Mouse (Mus musculus) hindbrain, postnatal 0 days (tissue): ENCODE data around the gene Slc36a3. TPM values are rescaled to one million over a fixed set of nuclear protein-coding genes. Genes with fewer than 3 reads are reported as not detected.
A peak's percentile ranks its signal among the peaks of the same experiment; 100 is the strongest.
"Not testable (repeated sequence)": the region's sequence is repeated elsewhere in the genome, so short reads cannot be mapped to it uniquely, and the experiment has no call there.

Experiments
- ATAC-seq: fragments of 200-750 bp; cut with Nextera tagmentation; 2 replicates; pipeline ENCODE4 v1.8.0; 2017; ENCODE audit warnings: mild to moderate bottlenecking, moderate TSS enrichment, moderate library complexity
- DNase-seq: peaks from one replicate; pipeline ENCODE4 v3.0.0-alpha.2; 2015; ENCODE audit warnings: low spot score
- H3K27ac ChIP-seq: fragments of 300-500 bp; sonication (generic); 2 replicates; pipeline ENCODE4 v1.5.1; 2014; ENCODE audit warnings: mild to moderate bottlenecking
- H3K27me3 ChIP-seq: fragments of 300-500 bp; sonication (generic); 2 replicates; pipeline ENCODE4 v1.6.1; 2014; ENCODE audit warnings: low read length, mixed read lengths; ENCODE audit not compliant: insufficient read depth
- H3K36me3 ChIP-seq: fragments of 300-500 bp; sonication (generic); 2 replicates; pipeline ENCODE4 v1.6.1; 2014; ENCODE audit warnings: low read length, mixed read lengths; ENCODE audit not compliant: insufficient read depth
- H3K4me1 ChIP-seq: fragments of 300-500 bp; sonication (generic); 2 replicates; pipeline ENCODE4 v1.6.1; 2014; ENCODE audit warnings: antibody characterized with exemption, low read length, mixed read lengths; ENCODE audit not compliant: insufficient read depth
- H3K4me2 ChIP-seq: fragments of 300-500 bp; sonication (generic); 2 replicates; pipeline ENCODE4 v1.6.1; 2014; ENCODE audit warnings: low read depth, mild to moderate bottlenecking, low read length, moderate library complexity, mixed read lengths
- H3K4me3 ChIP-seq: fragments of 300-500 bp; sonication (generic); 2 replicates; pipeline ENCODE4 v1.5.1; 2014; ENCODE audit warnings: low read length
- H3K9ac ChIP-seq: fragments of 300-500 bp; sonication (generic); replicated peaks from 2 replicates; pipeline ENCODE4 v1.6.1; 2014; ENCODE audit warnings: mild to moderate bottlenecking, low read length, moderate library complexity, mixed read lengths
- H3K9me3 ChIP-seq: fragments of 300-500 bp; sonication (generic); 2 replicates; pipeline ENCODE4 v1.6.1; 2016; ENCODE audit warnings: low read length, mixed read lengths
- CTCF ChIP-seq: IDR thresholded peaks from 2 replicates; pipeline ENCODE4 v1.5.1; 2016; ENCODE audit warnings: antibody characterized with exemption, control low read depth, low read depth
- WGBS: fragments of 180-500 bp; shearing (Covaris S2); extraction: QIAGEN DNeasy Blood & Tissue Kit; methylation state at CpG from one replicate; pipeline ENCODE4 v1.1.7; 2014; 5-methylcytosine and 5-hydroxymethylcytosine counted together
- polyA plus RNA-seq: library from polyadenylated mRNA; unstranded; fragments of >200 nt; fragmentation: Nextera tagmentation; extraction: Ambion mirVana; gene quantifications from 2 replicates; pipeline ENCODE4 v1.2.1, GENCODE M21; 2015
- total RNA-seq: library from RNA; depleted of rRNA; stranded (reverse); fragments of >200 nt; gene quantifications from 2 replicates; pipeline ENCODE4 v1.2.3, GENCODE M21; 2014

The Slc36a3 gene
- total and polyA plus RNA-seq, 2 experiments from 2014 or later: not detected

DNA sequence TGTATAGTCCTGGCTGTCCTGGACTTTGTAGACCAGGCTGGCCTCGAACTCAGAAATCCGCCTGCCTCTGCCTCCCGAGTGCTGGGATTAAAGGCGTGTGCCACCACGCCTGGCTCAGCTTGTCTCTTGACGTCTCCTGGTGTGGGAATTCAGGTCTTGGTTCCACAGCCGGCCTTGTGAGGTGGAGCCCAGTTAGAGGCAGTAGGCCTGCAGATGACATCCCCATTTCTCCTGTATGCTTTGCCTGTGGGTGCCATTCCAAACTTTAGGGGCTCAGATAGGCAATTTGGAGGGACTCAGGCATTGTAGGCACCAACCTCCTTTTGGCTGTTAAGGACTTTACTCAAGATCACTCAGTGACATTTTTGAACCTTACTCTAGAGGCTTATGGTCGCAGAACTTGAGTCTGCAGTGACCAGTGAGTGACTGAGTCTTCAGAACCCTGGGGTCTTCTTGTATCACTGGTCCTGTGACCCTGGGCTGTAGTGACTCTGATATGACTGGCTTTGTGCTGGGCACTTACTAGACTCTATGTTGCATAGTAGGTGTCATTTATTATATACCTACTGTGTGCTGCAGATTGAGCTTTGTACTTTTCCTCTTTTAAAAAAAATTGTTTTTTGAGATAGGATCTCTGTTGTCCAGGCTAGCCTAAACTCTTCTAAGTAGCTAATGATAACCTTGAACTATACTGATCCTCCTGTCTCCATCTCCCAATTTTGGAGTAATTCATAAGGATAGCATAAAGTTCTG lies 52.3 kb downstream of the Slc36a3 start:
- Histone ChIP-seq H3K36me3 (no peaks in the 10 kb centered on the region), H3K4me3 (peak overlapping the region; percentile 59; the same call in 1 of the 2 replicates), H3K4me2 (peak overlapping the region; percentile 74)

DNA sequence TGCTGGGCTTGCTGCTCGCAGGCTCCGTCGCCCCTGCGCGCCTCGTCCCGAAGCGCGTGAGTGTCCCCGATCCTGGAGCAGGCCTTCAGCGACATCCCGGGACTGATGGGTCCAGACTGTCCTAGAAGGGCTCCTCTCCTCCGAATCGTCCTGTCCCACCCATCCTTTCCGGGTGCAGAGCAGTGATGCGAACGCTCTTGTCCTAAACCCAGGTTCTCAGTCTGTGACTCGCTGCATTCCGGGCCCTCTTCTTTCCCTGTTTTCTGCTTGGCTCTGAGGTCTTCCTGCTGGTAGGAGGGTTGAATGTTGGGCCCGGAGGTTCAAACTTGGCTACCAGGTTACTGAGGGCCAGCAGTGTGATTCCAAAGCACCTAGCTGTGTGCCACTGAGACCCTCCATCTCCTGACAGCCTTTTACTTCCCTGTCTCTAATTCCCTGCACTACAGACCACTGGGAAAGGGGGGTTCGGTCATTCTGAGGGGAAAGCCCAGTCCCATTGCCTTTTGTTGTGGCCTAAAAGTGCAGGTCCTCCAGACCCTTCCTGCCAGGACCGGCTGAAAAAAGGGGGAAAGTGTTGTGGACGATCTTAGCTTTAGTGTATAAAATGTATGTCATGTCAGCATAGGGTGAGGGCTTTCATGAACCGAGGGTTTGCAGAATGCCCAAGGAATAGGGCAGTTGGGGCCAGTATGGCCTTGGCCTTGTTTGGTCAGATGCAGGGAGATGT lies 53.2 kb downstream of the Slc36a3 start:
- 9% methylated on average over 24 of the region's 24 CpGs for WGBS

More for the DNA sequence above, 52.3 kb downstream of the Slc36a3 start:
- Histone ChIP-seq H3K27ac (no peak overlapping the region; the same call in 1 of the 2 replicates), H3K4me1 (peaks cover 4% of the 10 kb centered on the region; the same call in 1 of the 2 replicates), H3K27me3 (no peaks in the 10 kb centered on the region), H3K9ac (no peak overlapping the region), H3K9me3 (no peaks in the 10 kb centered on the region)
- ATAC-seq (no peak), DNase-seq (no peak)
- no peak for TF ChIP-seq CTCF
- WGBS: 90% methylated on average over 8 of the region's 8 CpGs

DNA sequence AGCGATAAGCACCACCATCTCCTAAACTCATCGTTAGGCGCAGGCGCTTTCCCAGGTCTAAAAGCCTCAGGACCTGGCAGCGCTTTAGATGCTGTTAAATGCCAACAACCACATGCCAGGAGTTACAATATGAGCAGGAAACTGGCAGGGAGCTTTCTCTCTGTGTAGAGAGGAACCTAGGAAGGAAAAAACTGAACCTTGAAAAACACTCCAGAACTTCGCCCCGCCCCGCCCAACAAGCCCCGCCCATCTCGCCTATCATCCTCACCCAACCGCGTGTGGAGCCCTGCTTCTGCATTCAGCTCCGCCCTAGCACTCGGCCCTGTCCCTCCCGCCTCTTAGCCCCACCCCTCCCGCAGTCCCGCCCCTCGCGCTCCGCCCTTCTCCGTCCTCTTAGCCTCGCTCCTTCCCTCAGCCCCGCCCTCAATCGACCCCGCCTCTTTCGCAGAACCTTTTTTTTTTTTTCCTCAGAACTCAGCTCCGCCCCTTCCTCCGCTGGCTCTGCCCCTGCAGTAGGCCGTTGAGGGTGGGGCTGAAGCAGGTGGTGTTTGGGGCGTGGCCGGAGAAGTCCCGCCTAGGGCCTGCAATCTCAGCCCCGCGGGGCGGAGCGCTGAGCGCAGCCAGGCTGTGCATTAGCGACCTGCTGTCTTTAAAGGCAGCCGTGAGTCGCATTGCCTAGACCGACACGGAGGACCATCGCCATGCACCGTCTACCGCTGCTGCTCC lies 53.9 kb downstream of the Slc36a3 start, which contains the start of gene Gm2a:
TSS of gene Gm2a (plus strand) at position 653 of the 726 bp plus-strand sequence.
- Histone ChIP-seq H3K4me1 (peaks cover 4% of the 10 kb centered on the region; the same call in 1 of the 2 replicates), H3K36me3 (no peaks in the 10 kb centered on the region), H3K27me3 (no peaks in the 10 kb centered on the region), H3K9ac (peak within 1 kb of the TSS; percentile 69), H3K4me2 (peak within 1 kb of the TSS; percentile 74), H3K4me3 (peak within 1 kb of the TSS; percentile 59), H3K27ac (peak within 1 kb of the TSS; percentile 87), H3K9me3 (no peaks in the 10 kb centered on the region)
- WGBS: 2% methylated on average over 44 of the region's 45 CpGs
- DNase-seq (peak; percentile 96), ATAC-seq (peak; percentile 98)
- TF ChIP-seq CTCF: no peak; the same call in 1 of the 2 replicates

More for the DNA sequence above, 53.2 kb downstream of the Slc36a3 start:
- Histone ChIP-seq H3K9me3 (no peaks in the 10 kb centered on the region), H3K27me3 (no peaks in the 10 kb centered on the region), H3K4me3 (peak overlapping the region; percentile 59), H3K36me3 (no peaks in the 10 kb centered on the region), H3K4me2 (peak overlapping the region; percentile 74), H3K27ac (peak overlapping the region; percentile 87), H3K4me1 (peaks cover 4% of the 10 kb centered on the region; the same call in 1 of the 2 replicates), H3K9ac (peak overlapping the region; percentile 69)
- TF ChIP-seq CTCF: 0 out of 2 replicates have a peak, but pooled peaks have one; percentile 23
- DNase-seq (no peak), ATAC-seq (no peak; the same call in 1 of the 2 replicates)

DNA sequence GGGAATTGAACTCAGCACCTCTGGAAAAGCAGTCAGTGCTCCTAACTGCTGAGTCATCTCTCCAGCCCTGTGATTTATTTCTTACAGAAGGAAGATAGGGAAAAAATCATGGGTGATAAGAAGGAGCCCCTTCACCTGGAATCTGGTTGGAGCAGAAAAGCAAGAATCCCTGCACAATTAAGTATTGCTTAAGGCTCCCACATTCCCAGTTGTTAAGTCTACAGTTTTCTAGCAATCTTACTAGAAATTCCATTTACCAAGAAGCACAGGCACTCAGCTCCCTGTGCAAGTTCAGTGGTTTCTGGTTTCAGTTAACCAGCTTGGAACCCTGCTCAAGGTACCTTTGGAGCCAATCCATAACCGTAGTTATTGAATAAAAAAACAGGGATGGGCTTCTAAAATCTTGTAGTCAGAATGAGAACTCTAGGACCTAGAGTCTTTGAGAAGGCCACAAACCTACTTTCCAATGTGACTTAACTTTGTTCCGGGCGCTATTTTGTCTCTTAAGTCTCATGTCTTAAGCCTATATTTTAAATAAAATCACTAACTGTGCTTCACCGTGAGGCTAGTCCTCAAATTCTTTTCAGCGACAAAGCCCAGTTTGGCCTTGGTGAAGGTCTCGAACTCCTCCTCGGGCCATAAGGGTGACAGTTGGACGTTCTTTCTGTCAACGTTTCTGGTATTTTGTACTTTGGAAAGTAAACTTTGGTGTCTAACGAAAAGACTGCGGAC lies 54.6 kb downstream of the Slc36a3 start:
- Histone ChIP-seq H3K4me1 (peaks cover 4% of the 10 kb centered on the region; the same call in 1 of the 2 replicates), H3K27me3 (no peaks in the 10 kb centered on the region), H3K36me3 (no peaks in the 10 kb centered on the region), H3K9me3 (no peaks in the 10 kb centered on the region), H3K4me2 (peak overlapping the region; percentile 74), H3K4me3 (peak overlapping the region; percentile 59), H3K27ac (peak overlapping the region; percentile 17; the same call in 1 of the 2 replicates), H3K9ac (no peak overlapping the region; the same call in 1 of the 2 replicates)
- TF ChIP-seq CTCF: no peak
- ATAC-seq (no peak), DNase-seq (no peak)
- WGBS: 35% methylated on average over 11 of the region's 11 CpGs

DNA sequence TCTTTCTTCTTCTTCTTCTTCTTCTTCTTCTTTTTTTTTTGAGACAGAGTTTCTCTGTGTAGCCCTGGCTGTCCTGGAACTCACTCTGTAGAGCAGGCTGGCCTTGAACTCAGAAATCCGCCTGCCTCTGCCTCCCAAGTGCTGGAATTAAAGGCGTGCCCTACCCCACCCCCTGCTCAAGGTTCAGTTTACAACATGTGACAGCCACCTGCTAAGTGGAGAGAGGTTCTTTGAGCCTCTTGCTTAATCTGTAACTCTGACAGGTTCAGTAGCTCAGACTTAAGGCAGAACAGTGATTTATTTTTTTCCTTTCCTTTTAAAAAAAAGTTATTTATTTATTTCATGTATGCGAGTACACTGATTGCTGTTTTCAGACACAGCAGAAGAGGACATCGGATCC lies 55.2 kb downstream of the Slc36a3 start:
- not testable (repeated sequence) for DNase-seq, H3K4me1 ChIP-seq, H3K9me3 ChIP-seq, H3K27ac ChIP-seq, ATAC-seq, H3K27me3 ChIP-seq, H3K4me2 ChIP-seq, H3K36me3 ChIP-seq, H3K9ac ChIP-seq, H3K4me3 ChIP-seq
- WGBS: 86% methylated on average over 4 of the region's 4 CpGs

DNA sequence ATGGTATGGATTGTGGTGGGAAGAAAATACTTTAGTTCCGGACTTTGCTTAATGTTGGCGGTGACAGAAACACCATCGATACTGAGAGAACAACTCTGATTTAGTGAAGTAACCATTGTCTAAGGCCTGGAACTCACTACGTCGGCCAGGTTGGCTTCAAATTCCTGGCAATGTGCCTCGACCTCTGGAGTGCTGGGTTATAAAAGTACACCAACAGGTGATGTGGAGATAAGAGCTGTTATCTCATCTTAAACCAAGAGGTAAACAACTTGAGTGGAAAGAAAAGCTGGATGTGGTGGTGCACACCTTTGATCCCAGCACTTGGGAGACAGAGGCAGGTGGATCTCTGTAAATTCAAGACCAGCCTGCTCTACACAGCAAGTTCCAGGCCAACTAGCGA lies 58.4 kb downstream of the Slc36a3 start:
- ATAC-seq: no peak
- no peak overlapping the region for H3K4me3 ChIP-seq
- H3K27ac ChIP-seq: no peak overlapping the region
- TF ChIP-seq CTCF: no peak
- no peak overlapping the region for H3K9ac ChIP-seq
- H3K9me3 ChIP-seq: no peaks in the 10 kb centered on the region
- 0 out of 2 replicates have a peak, but pooled peaks cover 4% of the 10 kb centered on the region for H3K4me1 ChIP-seq
- no peak overlapping the region for H3K4me2 ChIP-seq
- H3K27me3 ChIP-seq: no peaks in the 10 kb centered on the region
- no peak for DNase-seq
- WGBS: 84% methylated on average over 7 of the region's 7 CpGs
- H3K36me3 ChIP-seq: no peaks in the 10 kb centered on the region
